Mouse (Mus musculus): Measurements from ENCODE around the gene Nr1i3. TPM values are rescaled to one million over a fixed set of nuclear protein-coding genes. Genes with fewer than 3 reads are reported as not detected.
A peak's percentile ranks its signal among the peaks of the same experiment; 100 is the strongest.

Nr1i3 gene
- polyA plus RNA-seq, 1 experiment, result 0.16 TPM

GRCm38 (mm10) chr1:171256937-171257548 lies 43.3 kb downstream of the Nr1i3 start:
- Histone ChIP-seq H3K27ac (ENCODE audit: control insufficient read depth, insufficient read depth, low read depth, low read length) (no peak overlapping the region), H3K4me1 (ENCODE audit: control insufficient read depth, insufficient read depth, low read length) (peaks cover 5% of the 10 kb centered on the region), H3K27me3 (ENCODE audit: control insufficient read depth, insufficient read depth, low read length) (no peaks in the 10 kb centered on the region), H3K4me3 (ENCODE audit: control insufficient read depth, low read depth, low read length) (no peak overlapping the region), H3K36me3 (ENCODE audit: control insufficient read depth, insufficient read depth, low read length) (no peaks in the 10 kb centered on the region)
- TF ChIP-seq POLR2A (IDR thresholded peaks at IDR 0.05; ENCODE audit: control insufficient read depth, low read depth, low read length) (no peak), CTCF (IDR thresholded peaks at IDR 0.05; ENCODE audit: control insufficient read depth, insufficient read depth, insufficient replicate concordance, low read depth, low read length) (no peak)

GRCm38 (mm10) chr1:171257781-171258180 lies 44.0 kb downstream of the Nr1i3 start:
- Histone ChIP-seq H3K4me3 (ENCODE audit: control insufficient read depth, low read depth, low read length) (no peak overlapping the region), H3K36me3 (ENCODE audit: control insufficient read depth, insufficient read depth, low read length) (no peaks in the 10 kb centered on the region), H3K27ac (ENCODE audit: control insufficient read depth, insufficient read depth, low read depth, low read length) (no peak overlapping the region), H3K27me3 (ENCODE audit: control insufficient read depth, insufficient read depth, low read length) (no peaks in the 10 kb centered on the region), H3K4me1 (ENCODE audit: control insufficient read depth, insufficient read depth, low read length) (peaks cover 5% of the 10 kb centered on the region)
- TF ChIP-seq POLR2A (IDR thresholded peaks at IDR 0.05; ENCODE audit: control insufficient read depth, low read depth, low read length), result no peak
- TF ChIP-seq CTCF (IDR thresholded peaks at IDR 0.05; ENCODE audit: control insufficient read depth, insufficient read depth, insufficient replicate concordance, low read depth, low read length), result no peak

- Histone ChIP-seq H3K4me1 (ENCODE audit: control insufficient read depth, insufficient read depth, low read length) (peaks cover 5% of the 10 kb centered on the region), H3K4me3 (ENCODE audit: control insufficient read depth, low read depth, low read length) (no peak overlapping the region)
- TF ChIP-seq POLR2A (IDR thresholded peaks at IDR 0.05; ENCODE audit: control insufficient read depth, low read depth, low read length) (no peak), CTCF (IDR thresholded peaks at IDR 0.05; ENCODE audit: control insufficient read depth, insufficient read depth, insufficient replicate concordance, low read depth, low read length) (no peak)
Observed at GRCm38 (mm10) chr1:171258921-171259320, 45.2 kb downstream of the Nr1i3 start.

GRCm38 (mm10) chr1:171260316-171260715 lies 46.5 kb downstream of the Nr1i3 start:
- Histone ChIP-seq H3K27me3 (ENCODE audit: control insufficient read depth, insufficient read depth, low read length) (no peaks in the 10 kb centered on the region), H3K4me1 (ENCODE audit: control insufficient read depth, insufficient read depth, low read length) (peaks cover 5% of the 10 kb centered on the region), H3K36me3 (ENCODE audit: control insufficient read depth, insufficient read depth, low read length) (no peaks in the 10 kb centered on the region), H3K4me3 (ENCODE audit: control insufficient read depth, low read depth, low read length) (no peak overlapping the region), H3K27ac (ENCODE audit: control insufficient read depth, insufficient read depth, low read depth, low read length) (no peak overlapping the region; the same call in 1 of the 2 replicates)
- TF ChIP-seq CTCF (IDR thresholded peaks at IDR 0.05; ENCODE audit: control insufficient read depth, insufficient read depth, insufficient replicate concordance, low read depth, low read length) (no peak), POLR2A (IDR thresholded peaks at IDR 0.05; ENCODE audit: control insufficient read depth, low read depth, low read length) (no peak)

More at GRCm38 (mm10) chr1:171258921-171259320, 45.2 kb downstream of the Nr1i3 start:
- Histone ChIP-seq H3K36me3 (ENCODE audit: control insufficient read depth, insufficient read depth, low read length) (no peaks in the 10 kb centered on the region), H3K27me3 (ENCODE audit: control insufficient read depth, insufficient read depth, low read length) (no peaks in the 10 kb centered on the region), H3K27ac (ENCODE audit: control insufficient read depth, insufficient read depth, low read depth, low read length) (no peak overlapping the region)

- no peak overlapping the region for H3K4me3 ChIP-seq (ENCODE audit: control insufficient read depth, low read depth, low read length)
- peak overlapping the region; percentile 78 for H3K27ac ChIP-seq (ENCODE audit: control insufficient read depth, insufficient read depth, low read depth, low read length)
- TF ChIP-seq CTCF (IDR thresholded peaks at IDR 0.05; ENCODE audit: control insufficient read depth, insufficient read depth, insufficient replicate concordance, low read depth, low read length), result no peak
- TF ChIP-seq POLR2A (IDR thresholded peaks at IDR 0.05; ENCODE audit: control insufficient read depth, low read depth, low read length), result no peak
- H3K4me1 ChIP-seq (ENCODE audit: control insufficient read depth, insufficient read depth, low read length), result no peaks in the 10 kb centered on the region; the same call in 1 of the 2 replicates
- H3K27me3 ChIP-seq (ENCODE audit: control insufficient read depth, insufficient read depth, low read length), result no peaks in the 10 kb centered on the region
- H3K36me3 ChIP-seq (ENCODE audit: control insufficient read depth, insufficient read depth, low read length), result no peaks in the 10 kb centered on the region
Observed at GRCm38 (mm10) chr1:171262594-171263130, 48.9 kb downstream of the Nr1i3 start.

DNA sequence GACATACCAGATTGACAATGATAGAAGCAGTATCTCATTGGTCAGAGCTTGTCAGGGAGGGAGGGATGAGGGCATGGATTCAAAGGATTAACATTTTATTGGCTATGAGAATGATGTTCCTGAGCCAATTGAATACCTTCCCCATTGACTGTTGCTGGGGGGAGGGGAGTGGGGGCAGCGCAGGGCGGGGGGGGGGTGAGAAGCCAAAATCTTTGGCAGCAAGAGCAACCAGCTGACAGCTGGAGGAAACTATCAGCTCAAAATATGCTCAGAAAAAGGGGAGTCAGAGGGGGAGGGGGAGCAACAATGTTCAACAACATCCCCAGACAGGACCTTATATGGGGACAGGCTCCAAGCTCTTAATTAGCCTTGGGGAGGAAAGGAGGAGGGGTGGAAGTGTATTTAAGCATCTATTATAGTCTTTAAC lies 49.4 kb downstream of the Nr1i3 start:
- Histone ChIP-seq H3K27ac (ENCODE audit: control insufficient read depth, insufficient read depth, low read depth, low read length) (0 out of 2 replicates have a peak overlapping the region, but pooled peaks have one; percentile 78), H3K27me3 (ENCODE audit: control insufficient read depth, insufficient read depth, low read length) (no peaks in the 10 kb centered on the region), H3K4me3 (ENCODE audit: control insufficient read depth, low read depth, low read length) (no peak overlapping the region), H3K36me3 (ENCODE audit: control insufficient read depth, insufficient read depth, low read length) (no peaks in the 10 kb centered on the region), H3K4me1 (ENCODE audit: control insufficient read depth, insufficient read depth, low read length) (no peaks in the 10 kb centered on the region; the same call in 1 of the 2 replicates)
- TF ChIP-seq CTCF (IDR thresholded peaks at IDR 0.05; ENCODE audit: control insufficient read depth, insufficient read depth, insufficient replicate concordance, low read depth, low read length) (no peak), POLR2A (IDR thresholded peaks at IDR 0.05; ENCODE audit: control insufficient read depth, low read depth, low read length) (no peak)

- no peak overlapping the region for H3K4me3 ChIP-seq (ENCODE audit: control insufficient read depth, low read depth, low read length)
- no peaks in the 10 kb centered on the region; the same call in 1 of the 2 replicates for H3K4me1 ChIP-seq (ENCODE audit: control insufficient read depth, insufficient read depth, low read length)
- TF ChIP-seq POLR2A (IDR thresholded peaks at IDR 0.05; ENCODE audit: control insufficient read depth, low read depth, low read length) (no peak), CTCF (IDR thresholded peaks at IDR 0.05; ENCODE audit: control insufficient read depth, insufficient read depth, insufficient replicate concordance, low read depth, low read length) (no peak)
- no peaks in the 10 kb centered on the region for H3K36me3 ChIP-seq (ENCODE audit: control insufficient read depth, insufficient read depth, low read length)
- H3K27ac ChIP-seq (ENCODE audit: control insufficient read depth, insufficient read depth, low read depth, low read length), result no peak overlapping the region; the same call in 1 of the 2 replicates
- H3K27me3 ChIP-seq (ENCODE audit: control insufficient read depth, insufficient read depth, low read length), result no peaks in the 10 kb centered on the region
Observed at GRCm38 (mm10) chr1:171263666-171264461, 50.1 kb downstream of the Nr1i3 start.
